Mouse (Mus musculus) kidney, embryonic 16.5 days (tissue): Measurements from ENCODE around the gene Tmem198. TPM values are rescaled to one million over a fixed set of nuclear protein-coding genes. Genes with fewer than 3 reads are reported as not detected.
A peak's percentile ranks its signal among the peaks of the same experiment; 100 is the strongest.

Experiments
- ATAC-seq: fragments of 200-750 bp; cut with Nextera tagmentation; 2 replicates; pipeline ENCODE4 v1.8.0; 2017; ENCODE audit warnings: moderate TSS enrichment; ENCODE audit not compliant: low FRiP score, low TSS enrichment
- H3K27ac ChIP-seq: fragments of 300-500 bp; sonication (generic); 2 replicates; pipeline ENCODE4 v1.5.1; 2014; ENCODE audit warnings: low read length
- H3K27me3 ChIP-seq: fragments of 300-500 bp; sonication (generic); 2 replicates; pipeline ENCODE4 v1.6.1; 2014; ENCODE audit warnings: low read length, control low read depth, mixed read lengths; ENCODE audit not compliant: insufficient read depth
- H3K36me3 ChIP-seq: fragments of 300-500 bp; sonication (generic); 2 replicates; pipeline ENCODE4 v1.6.1; 2014; ENCODE audit warnings: low read length, control low read depth, mixed read lengths; ENCODE audit not compliant: insufficient read depth
- H3K4me1 ChIP-seq: fragments of 300-500 bp; sonication (generic); 2 replicates; pipeline ENCODE4 v1.6.1; 2014; ENCODE audit warnings: low read length, control low read depth, mixed read lengths; ENCODE audit not compliant: insufficient read depth
- H3K4me2 ChIP-seq: fragments of 300-500 bp; sonication (generic); replicated peaks from 2 replicates; pipeline ENCODE4 v1.6.1; 2014; ENCODE audit warnings: low read depth, low read length
- H3K4me3 ChIP-seq: fragments of 300-500 bp; sonication (generic); 2 replicates; pipeline ENCODE4 v1.5.1; 2014; ENCODE audit warnings: mild to moderate bottlenecking, low read length
- H3K9ac ChIP-seq: fragments of 300-500 bp; sonication (generic); replicated peaks from 2 replicates; pipeline ENCODE4 v1.6.1; 2014; ENCODE audit warnings: low read length
- H3K9me3 ChIP-seq: fragments of 300-500 bp; sonication (generic); 2 replicates; pipeline ENCODE4 v1.6.1; 2016; ENCODE audit warnings: low read length, control low read depth
- WGBS: fragments of 180-500 bp; shearing (Covaris S2); extraction: QIAGEN DNeasy Blood & Tissue Kit; methylation state at CpG from one replicate; pipeline ENCODE4 v1.1.7; 2014; 5-methylcytosine and 5-hydroxymethylcytosine counted together
- polyA plus RNA-seq: library from polyadenylated mRNA; unstranded; fragments of >200 nt; fragmentation: Nextera tagmentation; extraction: Ambion mirVana; gene quantifications from 2 replicates; pipeline ENCODE4 v1.2.1, GENCODE M21; 2015

Tmem198 gene
- polyA plus RNA-seq, 1 experiment from 2014 or later = 0.77 TPM

GRCm38 (mm10) chr1:75450314-75451005, 28.9 kb upstream of the Tmem198 start, which contains the start of gene Asic4:
TSS of gene Asic4 (plus strand) at chr1:75450436.
- H3K4me3 ChIP-seq = peak within 1 kb of the TSS; percentile 31
- no peaks in the 10 kb centered on the region for H3K9me3 ChIP-seq
- no peak within 1 kb of the TSS for H3K27ac ChIP-seq
- peak within 1 kb of the TSS; percentile 37 for H3K9ac ChIP-seq
- no peaks in the 10 kb centered on the region for H3K36me3 ChIP-seq
- 4% methylated on average over 35 of the region's 35 CpGs for WGBS
- no peak for ATAC-seq
- H3K4me2 ChIP-seq = peak within 1 kb of the TSS; percentile 56
- H3K4me1 ChIP-seq = peaks cover 79% of the 10 kb centered on the region
- H3K27me3 ChIP-seq = peaks cover 50% of the 10 kb centered on the region

- Histone ChIP-seq H3K9me3 (no peaks in the 10 kb centered on the region), H3K4me3 (no peak overlapping the region), H3K4me2 (no peak overlapping the region), H3K27me3 (peaks cover 53% of the 10 kb centered on the region), H3K36me3 (no peaks in the 10 kb centered on the region), H3K4me1 (peaks cover 75% of the 10 kb centered on the region), H3K27ac (no peak overlapping the region), H3K9ac (no peak overlapping the region)
- WGBS = 62% methylated on average over 5 of the region's 5 CpGs
- ATAC-seq = no peak
Measured at GRCm38 (mm10) chr1:75451900-75452299, 27.4 kb upstream of the Tmem198 start.

- H3K27ac ChIP-seq = no peak overlapping the region
- no peaks in the 10 kb centered on the region for H3K9me3 ChIP-seq
- H3K9ac ChIP-seq = no peak overlapping the region
- WGBS = 55% methylated on average over 3 of the region's 3 CpGs
- no peaks in the 10 kb centered on the region for H3K36me3 ChIP-seq
- peaks cover 24% of the 10 kb centered on the region for H3K27me3 ChIP-seq
- peaks cover 66% of the 10 kb centered on the region for H3K4me1 ChIP-seq
- H3K4me2 ChIP-seq = no peak overlapping the region
- H3K4me3 ChIP-seq = no peak overlapping the region
- ATAC-seq = no peak
Measured at GRCm38 (mm10) chr1:75455433-75455832, 23.9 kb upstream of the Tmem198 start.

GRCm38 (mm10) chr1:75455948-75456347, 23.4 kb upstream of the Tmem198 start:
- peaks cover 61% of the 10 kb centered on the region for H3K4me1 ChIP-seq
- no peaks in the 10 kb centered on the region for H3K9me3 ChIP-seq
- no peak for ATAC-seq
- H3K27ac ChIP-seq = no peak overlapping the region
- no peaks in the 10 kb centered on the region for H3K36me3 ChIP-seq
- 30% methylated on average over 5 of the region's 5 CpGs for WGBS
- no peak overlapping the region for H3K4me2 ChIP-seq
- no peak overlapping the region for H3K9ac ChIP-seq
- H3K27me3 ChIP-seq = peaks cover 19% of the 10 kb centered on the region
- H3K4me3 ChIP-seq = no peak overlapping the region

GRCm38 (mm10) chr1:75456746-75457564, 22.4 kb upstream of the Tmem198 start:
- H3K9ac ChIP-seq = no peak overlapping the region
- H3K4me2 ChIP-seq = no peak overlapping the region
- H3K4me3 ChIP-seq = no peak overlapping the region
- no peak overlapping the region for H3K27ac ChIP-seq
- ATAC-seq = 0 out of 2 replicates have a peak, but pooled peaks have one; percentile 4
- no peaks in the 10 kb centered on the region for H3K9me3 ChIP-seq
- H3K36me3 ChIP-seq = no peaks in the 10 kb centered on the region
- peaks cover 55% of the 10 kb centered on the region for H3K4me1 ChIP-seq
- 16% methylated on average over 14 of the region's 14 CpGs for WGBS
- peaks cover 11% of the 10 kb centered on the region; the same call in 1 of the 2 replicates for H3K27me3 ChIP-seq

- H3K4me1 ChIP-seq = peaks cover 55% of the 10 kb centered on the region
- ATAC-seq = peak; percentile 35
- 0 out of 2 replicates have a peak, but pooled peaks cover 6% of the 10 kb centered on the region for H3K27me3 ChIP-seq
- no peaks in the 10 kb centered on the region for H3K9me3 ChIP-seq
- H3K4me2 ChIP-seq = peak overlapping the region; percentile 60
- H3K9ac ChIP-seq = peak overlapping the region; percentile 70
- H3K36me3 ChIP-seq = no peaks in the 10 kb centered on the region
- peak overlapping the region; percentile 44; the same call in 1 of the 2 replicates for H3K4me3 ChIP-seq
- H3K27ac ChIP-seq = peak overlapping the region; percentile 96
- 2% methylated on average over 8 of the region's 10 CpGs for WGBS
Measured at GRCm38 (mm10) chr1:75457710-75458024, 21.7 kb upstream of the Tmem198 start.

GRCm38 (mm10) chr1:75458025-75458788, 21.1 kb upstream of the Tmem198 start:
- no peaks in the 10 kb centered on the region for H3K36me3 ChIP-seq
- under 1% methylated on average over 42 of the region's 42 CpGs for WGBS
- peak overlapping the region; percentile 96 for H3K27ac ChIP-seq
- H3K27me3 ChIP-seq = 0 out of 2 replicates have a peak, but pooled peaks cover 5% of the 10 kb centered on the region
- H3K9ac ChIP-seq = peak overlapping the region; percentile 70
- no peaks in the 10 kb centered on the region for H3K9me3 ChIP-seq
- H3K4me3 ChIP-seq = peak overlapping the region; percentile 44
- H3K4me2 ChIP-seq = peak overlapping the region; percentile 60
- peak; percentile 86 for ATAC-seq
- peaks cover 57% of the 10 kb centered on the region for H3K4me1 ChIP-seq

- Histone ChIP-seq H3K4me3 (peak overlapping the region; percentile 44), H3K4me2 (peak overlapping the region; percentile 60), H3K27me3 (0 out of 2 replicates have a peak, but pooled peaks cover 5% of the 10 kb centered on the region), H3K36me3 (no peaks in the 10 kb centered on the region), H3K4me1 (peaks cover 49% of the 10 kb centered on the region), H3K27ac (peak overlapping the region; percentile 96), H3K9me3 (no peaks in the 10 kb centered on the region), H3K9ac (peak overlapping the region; percentile 70)
- peak; percentile 24; the same call in 1 of the 2 replicates for ATAC-seq
- 7% methylated on average over 23 of the region's 23 CpGs for WGBS
Measured at GRCm38 (mm10) chr1:75458789-75459684, 20.3 kb upstream of the Tmem198 start.

- Histone ChIP-seq H3K4me2 (no peak overlapping the region), H3K9me3 (no peaks in the 10 kb centered on the region), H3K27ac (no peak overlapping the region), H3K27me3 (0 out of 2 replicates have a peak, but pooled peaks cover 8% of the 10 kb centered on the region), H3K4me1 (peaks cover 40% of the 10 kb centered on the region), H3K36me3 (no peaks in the 10 kb centered on the region), H3K4me3 (no peak overlapping the region), H3K9ac (no peak overlapping the region)
- WGBS = 71% methylated on average over 7 of the region's 7 CpGs
- ATAC-seq = no peak
Measured at GRCm38 (mm10) chr1:75460297-75460696, 19.0 kb upstream of the Tmem198 start.
